Mouse (Mus musculus) kidney, adult 2 months (tissue): ENCODE measurements around the gene Actn1.

Experiments used
- CTCF ChIP-seq: fragments of 200-500 bp; conservative IDR thresholded peaks from 2 replicates; pipeline ENCODE4 v1.5.1; 2011; ENCODE audit warnings: low read depth, mild to moderate bottlenecking, control low read depth, low read length, moderate library complexity, mixed read lengths; ENCODE audit not compliant: insufficient read depth, insufficient read length
- POLR2A ChIP-seq: fragments of 200-500 bp; IDR thresholded peaks from one replicate; pipeline ENCODE4 v1.6.1; 2011; ENCODE audit warnings: low read depth, low read length, control low read depth

GRCm38 (mm10) chr12:80131359-80132249, 128.6 kb downstream of the Actn1 start:
- TF ChIP-seq CTCF (no peak), POLR2A (no peak)
